Mouse (Mus musculus) c-Kit-negative CD71-positive TER-119-positive erythroid progenitor cells, embryonic 14.5 days (primary cell): Measurements from ENCODE around the gene Trim61.

Experiments used
- DNase-seq: peaks from one replicate; pipeline ENCODE4 v3.0.0-alpha.2; 2013; ENCODE audit warnings: low read depth, low spot score

The Trim61 gene

DNA sequence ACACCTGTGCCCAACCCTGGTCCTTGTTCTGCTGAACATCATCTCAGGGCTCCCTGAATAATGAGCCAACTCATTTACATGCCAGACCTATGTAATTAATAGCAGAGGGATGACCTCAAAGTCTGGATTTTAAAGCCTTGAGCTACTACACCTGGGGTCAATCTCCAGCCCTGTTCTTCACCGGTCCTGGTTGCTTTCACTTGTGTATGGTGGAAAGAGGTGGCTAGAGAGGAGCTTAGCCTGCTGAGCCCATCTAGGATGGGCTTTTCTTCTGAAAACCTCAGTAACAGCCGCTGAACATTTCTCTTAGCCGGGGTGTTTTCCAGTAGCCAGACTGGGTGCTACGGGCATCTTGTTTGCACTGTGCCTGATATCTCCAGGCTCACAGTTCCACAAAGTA, 30.6 kb downstream of the Trim61 start, which contains the start of gene Trim75:
Gene Trim75 (minus strand): TSS at position 101 of the 400 bp plus-strand sequence.
- DNase-seq = no peak

DNA sequence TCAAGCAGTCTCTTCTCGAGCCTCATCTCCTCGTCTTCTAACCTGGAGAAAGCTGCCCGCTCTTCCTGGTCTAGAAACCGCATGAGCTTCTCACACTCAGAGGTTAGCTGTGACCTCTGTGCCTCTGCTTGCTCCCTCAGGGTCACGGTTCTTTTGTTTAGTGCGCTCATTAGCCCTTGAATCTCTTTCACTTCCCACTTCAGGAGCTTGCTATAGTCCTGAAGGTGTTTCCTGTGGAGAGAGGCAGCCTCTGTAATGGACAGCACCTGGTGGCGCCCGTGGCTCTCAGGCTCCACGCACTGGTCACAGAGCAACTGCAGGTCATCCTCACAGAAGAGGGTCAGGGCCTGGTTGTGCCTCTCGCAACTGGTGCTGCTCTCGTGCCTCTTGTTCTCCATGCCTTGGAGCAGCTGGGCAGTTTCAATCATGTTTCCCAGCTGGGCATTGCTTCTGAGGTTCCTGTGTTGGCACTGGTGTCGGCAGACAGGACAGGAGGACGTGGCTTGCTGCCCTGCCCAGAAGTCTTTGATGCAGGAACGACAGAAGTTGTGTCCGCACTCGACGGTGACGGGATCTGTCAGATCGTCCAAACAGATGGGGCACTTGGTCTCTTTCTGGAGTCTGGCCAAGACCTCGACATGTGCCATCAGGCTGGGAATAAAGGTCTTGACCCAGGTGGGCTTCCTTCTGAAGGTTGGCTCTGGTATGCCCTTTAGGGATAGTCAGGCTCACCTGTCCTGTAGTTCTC, 35.0 kb downstream of the Trim61 start:
- DNase-seq = no peak
